Mouse (Mus musculus) cerebellum, adult 8-10 months (tissue): ENCODE measurements around the gene Sema4b.

Experiments
- DNase-seq: peaks from one replicate; pipeline ENCODE4 v3.0.0; 2022

Sema4b gene

GRCm38 (mm10) chr7:80221179-80221750 is 34.6 kb downstream of the Sema4b start:
- DNase-seq, result no peak

GRCm38 (mm10) chr7:80227065-80227464 is 40.4 kb downstream of the Sema4b start:
- no peak for DNase-seq

GRCm38 (mm10) chr7:80230196-80230595 is 43.6 kb downstream of the Sema4b start:
- no peak for DNase-seq

GRCm38 (mm10) chr7:80231971-80232488 is 45.4 kb downstream of the Sema4b start:
- DNase-seq, result no peak

- peak; percentile 92 for DNase-seq
Observed at GRCm38 (mm10) chr7:80232489-80233029, 45.9 kb downstream of the Sema4b start, which contains the start of the genes Cib1 and Gdpgp1. TSS of gene Cib1 (minus strand) at chr7:80232813. TSS of gene Gdpgp1 (plus strand) at chr7:80232865.

GRCm38 (mm10) chr7:80233799-80234198 is 47.2 kb downstream of the Sema4b start:
- DNase-seq, result no peak

GRCm38 (mm10) chr7:80238542-80238941 is 51.9 kb downstream of the Sema4b start:
- no peak for DNase-seq

- no peak for DNase-seq
Observed at GRCm38 (mm10) chr7:80241661-80242060, 55.0 kb downstream of the Sema4b start.

- no peak for DNase-seq
Observed at GRCm38 (mm10) chr7:80244851-80245250, 58.2 kb downstream of the Sema4b start.

GRCm38 (mm10) chr7:80246148-80246721 is 59.6 kb downstream of the Sema4b start, which contains the start of gene Ttll13:
TSS of gene Ttll13 (plus strand) at chr7:80246376.
- DNase-seq, result peak; percentile 94

- DNase-seq, result no peak
Observed at GRCm38 (mm10) chr7:80246859-80247258, 60.2 kb downstream of the Sema4b start.

- DNase-seq, result no peak
Observed at GRCm38 (mm10) chr7:80252437-80252836, 65.8 kb downstream of the Sema4b start.

GRCm38 (mm10) chr7:80252886-80253285 is 66.2 kb downstream of the Sema4b start:
- no peak for DNase-seq

GRCm38 (mm10) chr7:80255981-80256380 is 69.3 kb downstream of the Sema4b start:
- no peak for DNase-seq

GRCm38 (mm10) chr7:80257706-80258105 is 71.1 kb downstream of the Sema4b start:
- DNase-seq, result no peak

GRCm38 (mm10) chr7:80260625-80261371 is 74.2 kb downstream of the Sema4b start, which contains the start of gene Ngrn:
TSS of gene Ngrn (plus strand) at chr7:80261215.
- DNase-seq, result peak; percentile 76

- no peak for DNase-seq
Observed at GRCm38 (mm10) chr7:80261372-80261990, 74.8 kb downstream of the Sema4b start.

GRCm38 (mm10) chr7:80264606-80265005 is 78.0 kb downstream of the Sema4b start:
- DNase-seq, result no peak

GRCm38 (mm10) chr7:80267764-80268163 is 81.1 kb downstream of the Sema4b start:
- no peak for DNase-seq

GRCm38 (mm10) chr7:80268897-80269750 is 82.5 kb downstream of the Sema4b start, which contains the start of gene Vps33b:
TSS of gene Vps33b (plus strand) at chr7:80269649.
- peak; percentile 95 for DNase-seq

GRCm38 (mm10) chr7:80269751-80270255 is 83.2 kb downstream of the Sema4b start:
- DNase-seq, result no peak

- DNase-seq, result no peak
Observed at GRCm38 (mm10) chr7:80273456-80273855, 86.8 kb downstream of the Sema4b start.
